Mouse (Mus musculus) midbrain, postnatal 0 days (tissue): ENCODE results near the gene 2310009B15Rik. TPM values are rescaled to one million over a fixed set of nuclear protein-coding genes. Genes with fewer than 3 reads are reported as not detected.
"Not testable (repeated sequence)": the region's sequence is repeated elsewhere in the genome, so short reads cannot be mapped to it uniquely, and the experiment has no call there.

Source experiments
- ATAC-seq: fragments of 200-750 bp; cut with Nextera tagmentation; 2 replicates; pipeline ENCODE4 v1.8.0; 2017; ENCODE audit warnings: moderate number of reproducible peaks, mild to moderate bottlenecking, moderate TSS enrichment, moderate library complexity; ENCODE audit not compliant: low FRiP score
- DNase-seq: peaks from one replicate; pipeline ENCODE4 v3.0.0-alpha.2; 2015; ENCODE audit warnings: low spot score
- H3K27ac ChIP-seq: fragments of 300-500 bp; sonication (generic); 2 replicates; pipeline ENCODE4 v1.5.1; 2014; ENCODE audit warnings: low read depth, mild to moderate bottlenecking, low read length, mixed read lengths
- H3K27me3 ChIP-seq: fragments of 300-500 bp; sonication (generic); 2 replicates; pipeline ENCODE4 v1.6.1; 2014; ENCODE audit warnings: low read length, control low read depth, mixed read lengths; ENCODE audit not compliant: insufficient read depth
- H3K36me3 ChIP-seq: fragments of 300-500 bp; sonication (generic); 2 replicates; pipeline ENCODE4 v1.6.1; 2014; ENCODE audit warnings: low read length, control low read depth, mixed read lengths; ENCODE audit not compliant: insufficient read depth
- H3K4me1 ChIP-seq: fragments of 300-500 bp; sonication (generic); 2 replicates; pipeline ENCODE4 v1.6.1; 2014; ENCODE audit warnings: mild to moderate bottlenecking, control low read depth, antibody characterized with exemption, low read length, mixed read lengths; ENCODE audit not compliant: insufficient read depth
- H3K4me2 ChIP-seq: fragments of 300-500 bp; sonication (generic); 2 replicates; pipeline ENCODE4 v1.6.1; 2014; ENCODE audit warnings: low read depth, mild to moderate bottlenecking, low read length, mixed read lengths; ENCODE audit not compliant: poor library complexity, severe bottlenecking
- H3K4me3 ChIP-seq: fragments of 300-500 bp; sonication (generic); 2 replicates; pipeline ENCODE4 v1.5.1; 2014; ENCODE audit warnings: low read depth, mild to moderate bottlenecking, low read length, moderate library complexity
- H3K9ac ChIP-seq: fragments of 300-500 bp; sonication (generic); replicated peaks from 2 replicates; pipeline ENCODE4 v1.6.1; 2014; ENCODE audit warnings: mild to moderate bottlenecking, low read length, moderate library complexity, mixed read lengths; ENCODE audit not compliant: poor library complexity, severe bottlenecking
- H3K9me3 ChIP-seq: fragments of 300-500 bp; sonication (generic); 2 replicates; pipeline ENCODE4 v1.6.1; 2016; ENCODE audit warnings: low read length, control low read depth
- CTCF ChIP-seq: IDR thresholded peaks from 2 replicates; pipeline ENCODE4 v1.5.1; 2016; ENCODE audit warnings: antibody characterized with exemption, mild to moderate bottlenecking
- WGBS: fragments of 180-500 bp; shearing (Covaris S2); extraction: QIAGEN DNeasy Blood & Tissue Kit; methylation state at CpG from one replicate; pipeline ENCODE4 v1.1.7; 2014; 5-methylcytosine and 5-hydroxymethylcytosine counted together
- polyA plus RNA-seq: library from polyadenylated mRNA; unstranded; fragments of >200 nt; fragmentation: Nextera tagmentation; extraction: Ambion mirVana; gene quantifications from 2 replicates; pipeline ENCODE4 v1.2.1, GENCODE M21; 2015
- total RNA-seq: library from RNA; depleted of rRNA; stranded (reverse); fragments of >200 nt; gene quantifications from 2 replicates; pipeline ENCODE4 v1.2.3, GENCODE M21; 2014; rRNA removed

The 2310009B15Rik gene
- total RNA-seq (35.6 and 68.9 TPM in 2 replicates), polyA plus RNA-seq (49.7 and 50.9 TPM in 2 replicates)

- H3K9me3 ChIP-seq, H3K4me1 ChIP-seq, H3K36me3 ChIP-seq, H3K27me3 ChIP-seq: not testable (repeated sequence)
- Histone ChIP-seq H3K4me3 (peak within 1 kb of the TSS; percentile 45), H3K27ac (peak within 1 kb of the TSS; percentile 73), H3K9ac (peak within 1 kb of the TSS; percentile 50; the same call in 1 of the 2 replicates), H3K4me2 (peak within 1 kb of the TSS; percentile 45)
- DNase-seq (peak; percentile 78), ATAC-seq (peak; percentile 98)
- under 1% methylated on average over 39 of the region's 79 CpGs for WGBS
Measured at GRCm38 (mm10) chr1:138856101-138856950, at the start of gene 2310009B15Rik. 2310009B15Rik (minus strand) TSS chr1:138856852.

- no peak overlapping the region for H3K4me3 ChIP-seq
- no peak overlapping the region for H3K9ac ChIP-seq
- no peaks in the 10 kb centered on the region for H3K36me3 ChIP-seq
- no peak for TF ChIP-seq CTCF
- H3K27ac ChIP-seq = no peak overlapping the region
- H3K4me2 ChIP-seq = no peak overlapping the region
- H3K27me3 ChIP-seq = no peaks in the 10 kb centered on the region
- H3K4me1 ChIP-seq = no peaks in the 10 kb centered on the region
- no peaks in the 10 kb centered on the region for H3K9me3 ChIP-seq
- DNase-seq = no peak
- ATAC-seq = no peak
- WGBS = 83% methylated on average over 3 of the region's 3 CpGs
Measured at GRCm38 (mm10) chr1:138906256-138906655, 49.6 kb upstream of the 2310009B15Rik start.

GRCm38 (mm10) chr1:138905092-138905765 lies 48.6 kb upstream of the 2310009B15Rik start:
- 90% methylated on average over 3 of the region's 3 CpGs for WGBS
- Histone ChIP-seq H3K4me2 (no peak overlapping the region), H3K9ac (no peak overlapping the region), H3K4me3 (no peak overlapping the region), H3K27me3 (no peaks in the 10 kb centered on the region), H3K4me1 (no peaks in the 10 kb centered on the region), H3K36me3 (no peaks in the 10 kb centered on the region), H3K9me3 (no peaks in the 10 kb centered on the region), H3K27ac (no peak overlapping the region)
- DNase-seq (no peak), ATAC-seq (no peak)
- TF ChIP-seq CTCF = no peak

GRCm38 (mm10) chr1:138903894-138904293 lies 47.2 kb upstream of the 2310009B15Rik start:
- Histone ChIP-seq H3K4me3 (no peak overlapping the region), H3K9me3 (no peaks in the 10 kb centered on the region), H3K4me1 (no peaks in the 10 kb centered on the region), H3K9ac (no peak overlapping the region), H3K27me3 (no peaks in the 10 kb centered on the region), H3K36me3 (no peaks in the 10 kb centered on the region), H3K27ac (no peak overlapping the region), H3K4me2 (no peak overlapping the region)
- no peak for TF ChIP-seq CTCF
- no peak for DNase-seq
- ATAC-seq = no peak
- 88% methylated on average over 5 of the region's 5 CpGs for WGBS

GRCm38 (mm10) chr1:138901431-138902117 lies 44.9 kb upstream of the 2310009B15Rik start:
- no peak for TF ChIP-seq CTCF
- DNase-seq = peak; percentile 14
- H3K36me3 ChIP-seq = no peaks in the 10 kb centered on the region
- H3K27ac ChIP-seq = no peak overlapping the region
- no peaks in the 10 kb centered on the region for H3K9me3 ChIP-seq
- WGBS = 82% methylated on average over 16 of the region's 16 CpGs
- H3K27me3 ChIP-seq = no peaks in the 10 kb centered on the region
- no peak overlapping the region for H3K4me2 ChIP-seq
- no peak overlapping the region for H3K9ac ChIP-seq
- no peaks in the 10 kb centered on the region for H3K4me1 ChIP-seq
- ATAC-seq = no peak
- no peak overlapping the region for H3K4me3 ChIP-seq
